Mouse (Mus musculus) cerebellum, adult 8-10 months (tissue): ENCODE results near the gene 4931428F04Rik.

Experiments
- DNase-seq: peaks from one replicate; pipeline ENCODE4 v3.0.0; 2022

Gene 4931428F04Rik

GRCm38 (mm10) chr8:105289805-105290460 is at the start of gene 4931428F04Rik:
Gene 4931428F04Rik (minus strand): TSS chr8:105289864.
- peak; percentile 75 for DNase-seq

GRCm38 (mm10) chr8:105338992-105339391 is 49.3 kb upstream of the 4931428F04Rik start:
- no peak for DNase-seq

GRCm38 (mm10) chr8:105336373-105337130 is 46.9 kb upstream of the 4931428F04Rik start:
- DNase-seq, result no peak

- no peak for DNase-seq
These were observed 42.9 kb upstream of the 4931428F04Rik start for GRCm38 (mm10) chr8:105332523-105332922.

GRCm38 (mm10) chr8:105331931-105332330 is 42.3 kb upstream of the 4931428F04Rik start:
- no peak for DNase-seq

GRCm38 (mm10) chr8:105331469-105331868 is 41.8 kb upstream of the 4931428F04Rik start:
- DNase-seq, result no peak

- no peak for DNase-seq
These were observed 40.7 kb upstream of the 4931428F04Rik start for GRCm38 (mm10) chr8:105330325-105330724.

GRCm38 (mm10) chr8:105326968-105327367 is 37.3 kb upstream of the 4931428F04Rik start:
- no peak for DNase-seq

GRCm38 (mm10) chr8:105326141-105326672 is 36.5 kb upstream of the 4931428F04Rik start, which contains the start of the genes Lrrc29 and Tmem208:
Gene Lrrc29 (minus strand): TSS chr8:105326278.
Gene Tmem208 (plus strand): TSS chr8:105326354.
- DNase-seq, result peak; percentile 96

- no peak for DNase-seq
These were observed 36.0 kb upstream of the 4931428F04Rik start for GRCm38 (mm10) chr8:105325641-105326093.

GRCm38 (mm10) chr8:105323183-105323582 is 33.5 kb upstream of the 4931428F04Rik start:
- no peak for DNase-seq

- no peak for DNase-seq
These were observed 29.1 kb upstream of the 4931428F04Rik start for GRCm38 (mm10) chr8:105318662-105319190.

GRCm38 (mm10) chr8:105317941-105318340 is 28.3 kb upstream of the 4931428F04Rik start:
- no peak for DNase-seq

- DNase-seq, result peak; percentile 57
These were observed 25.6 kb upstream of the 4931428F04Rik start for GRCm38 (mm10) chr8:105315073-105315769.

GRCm38 (mm10) chr8:105313622-105314402 is 24.1 kb upstream of the 4931428F04Rik start:
- DNase-seq, result no peak

- DNase-seq, result peak; percentile 39
These were observed 23.3 kb upstream of the 4931428F04Rik start for GRCm38 (mm10) chr8:105312891-105313481.

- DNase-seq, result no peak
These were observed 22.1 kb upstream of the 4931428F04Rik start for GRCm38 (mm10) chr8:105311718-105312117.

- peak; percentile 49 for DNase-seq
These were observed 20.5 kb upstream of the 4931428F04Rik start for GRCm38 (mm10) chr8:105310118-105310517.

- peak; percentile 90 for DNase-seq
These were observed 19.6 kb upstream of the 4931428F04Rik start for GRCm38 (mm10) chr8:105309142-105309847.

- peak; percentile 36 for DNase-seq
These were observed 18.8 kb upstream of the 4931428F04Rik start for GRCm38 (mm10) chr8:105308428-105308827.

GRCm38 (mm10) chr8:105307670-105308069 is 18.0 kb upstream of the 4931428F04Rik start:
- peak; percentile 31 for DNase-seq
